Mouse (Mus musculus) layer of hippocampus, postnatal 25 days (tissue): ENCODE results near the gene Trim67. TPM values are rescaled to one million over a fixed set of nuclear protein-coding genes. Genes with fewer than 3 reads are reported as not detected.

ENCODE experiments used
- DNase-seq, 2 experiments: peaks; one replicate each; pipeline ENCODE4 v3.0.0; 2022; ENCODE audit warnings: mixed read lengths in 2 of 2, low spot score in 1 of 2; ENCODE audit errors: extremely low spot score in 1 of 2
- total RNA-seq, 2 experiments: library from RNA; stranded (reverse); gene quantifications; 2 replicates each; pipeline ENCODE4 v1.2.3; 2021

The Trim67 gene
- total RNA-seq, 2 experiments from 2014 or later: 4.0 to 5.4 TPM

- no peak for DNase-seq
Measured at GRCm38 (mm10) chr8:124793661-124794485, 981 bp downstream of the Trim67 start.

GRCm38 (mm10) chr8:124794486-124794780 is 1.5 kb downstream of the Trim67 start:
- DNase-seq: peak; percentile 69 to 70

- DNase-seq: no peak
Measured at GRCm38 (mm10) chr8:124795781-124796488, 3.0 kb downstream of the Trim67 start.

GRCm38 (mm10) chr8:124800542-124800941 is 7.7 kb downstream of the Trim67 start:
- no peak for DNase-seq

GRCm38 (mm10) chr8:124803824-124804702 is 11.2 kb downstream of the Trim67 start:
- no peak for DNase-seq

- no peak for DNase-seq
Measured at GRCm38 (mm10) chr8:124805990-124806389, 13.1 kb downstream of the Trim67 start.

GRCm38 (mm10) chr8:124809419-124809818 is 16.5 kb downstream of the Trim67 start:
- DNase-seq: no peak

- no peak for DNase-seq
Measured at GRCm38 (mm10) chr8:124810056-124810610, 17.2 kb downstream of the Trim67 start.

GRCm38 (mm10) chr8:124810689-124811394 is 17.9 kb downstream of the Trim67 start:
- DNase-seq: no peak

- DNase-seq: no peak
Measured at GRCm38 (mm10) chr8:124813326-124813725, 20.4 kb downstream of the Trim67 start.

GRCm38 (mm10) chr8:124815870-124816269 is 23.0 kb downstream of the Trim67 start:
- no peak for DNase-seq

GRCm38 (mm10) chr8:124816866-124817265 is 24.0 kb downstream of the Trim67 start:
- no peak for DNase-seq

GRCm38 (mm10) chr8:124817361-124817760 is 24.5 kb downstream of the Trim67 start:
- DNase-seq: no peak

GRCm38 (mm10) chr8:124819612-124820115 is 26.8 kb downstream of the Trim67 start:
- DNase-seq: no peak

GRCm38 (mm10) chr8:124820125-124820524 is 27.2 kb downstream of the Trim67 start:
- no peak for DNase-seq

GRCm38 (mm10) chr8:124823497-124823896 is 30.6 kb downstream of the Trim67 start:
- no peak for DNase-seq

- no peak for DNase-seq
Measured at GRCm38 (mm10) chr8:124826658-124827057, 33.8 kb downstream of the Trim67 start.

GRCm38 (mm10) chr8:124827387-124827786 is 34.5 kb downstream of the Trim67 start:
- DNase-seq: peak; percentile 47 to 59

- DNase-seq: peak in 1 of 2 experiments; percentile 10
Measured at GRCm38 (mm10) chr8:124828561-124829240, 35.8 kb downstream of the Trim67 start.
